Mouse (Mus musculus) hematopoietic stem cell, adult 5-6 weeks (primary cell): ENCODE data around the gene Gm37240. TPM values are rescaled to one million over a fixed set of nuclear protein-coding genes. Genes with fewer than 3 reads are reported as not detected.

Experiments
- ATAC-seq, 2 experiments: fragments of 125-278 bp in 1 of 2; replicated peaks in 1 of 2; 2 replicates each; pipeline ENCODE4 v1.8.0; 2016 to 2017; ENCODE audit warnings: inconsistent platforms in 2 of 2, mild to moderate bottlenecking in 2 of 2, moderate number of reproducible peaks in 2 of 2, low read depth in 1 of 2, moderate TSS enrichment in 1 of 2; ENCODE audit not compliant: low FRiP score in 2 of 2, poor library complexity in 2 of 2, severe bottlenecking in 2 of 2, insufficient read depth in 1 of 2, low TSS enrichment in 1 of 2
- total RNA-seq: library from RNA; stranded (forward); fragments of 172-1452, 232-1000 nt; gene quantifications from 2 replicates; pipeline ENCODE4 v1.2.3, GENCODE M21; 2017

Gene Gm37240
- total RNA-seq, 1 experiment from 2014 or later: not detected

GRCm38 (mm10) chr3:85886636-85887238, 581 bp downstream of the Gm37240 start:
- no peak for ATAC-seq

- no peak for ATAC-seq
Observed at GRCm38 (mm10) chr3:85885906-85886305, 1.4 kb downstream of the Gm37240 start.

GRCm38 (mm10) chr3:85880687-85881086, 6.6 kb downstream of the Gm37240 start:
- no peak for ATAC-seq

GRCm38 (mm10) chr3:85880068-85880467, 7.2 kb downstream of the Gm37240 start:
- no peak for ATAC-seq

- no peak for ATAC-seq
Observed at GRCm38 (mm10) chr3:85878911-85879310, 8.4 kb downstream of the Gm37240 start.

GRCm38 (mm10) chr3:85863996-85864395, 23.3 kb downstream of the Gm37240 start:
- no peak for ATAC-seq

- no peak for ATAC-seq
Observed at GRCm38 (mm10) chr3:85862886-85863285, 24.4 kb downstream of the Gm37240 start.

GRCm38 (mm10) chr3:85860996-85861395, 26.3 kb downstream of the Gm37240 start:
- peak in 1 of 2 experiments; percentile 69; a peak in 3 of 4 replicates for ATAC-seq

GRCm38 (mm10) chr3:85859311-85859710, 28.0 kb downstream of the Gm37240 start:
- ATAC-seq: no peak

- peak; percentile 45 to 60; a peak in 2 of 4 replicates for ATAC-seq
Observed at GRCm38 (mm10) chr3:85858140-85859135, 28.9 kb downstream of the Gm37240 start.

GRCm38 (mm10) chr3:85857083-85857482, 30.2 kb downstream of the Gm37240 start:
- ATAC-seq: 0 out of 4 replicates have a peak, but pooled peaks of 1 of the 2 experiments have one; percentile 8

- ATAC-seq: no peak
Observed at GRCm38 (mm10) chr3:85855947-85856346, 31.4 kb downstream of the Gm37240 start.

GRCm38 (mm10) chr3:85855043-85855442, 32.3 kb downstream of the Gm37240 start:
- ATAC-seq: no peak

- no peak for ATAC-seq
Observed at GRCm38 (mm10) chr3:85854143-85854542, 33.2 kb downstream of the Gm37240 start.

- no peak for ATAC-seq
Observed at GRCm38 (mm10) chr3:85853715-85854114, 33.6 kb downstream of the Gm37240 start.

- peak in 1 of 2 experiments; percentile 53; a peak in 1 of 4 replicates for ATAC-seq
Observed at GRCm38 (mm10) chr3:85850079-85850478, 37.2 kb downstream of the Gm37240 start.

GRCm38 (mm10) chr3:85846316-85846715, 41.0 kb downstream of the Gm37240 start:
- ATAC-seq: no peak

- no peak for ATAC-seq
Observed at GRCm38 (mm10) chr3:85845341-85845740, 42.0 kb downstream of the Gm37240 start.
